Mouse (Mus musculus): ENCODE measurements around the gene Kctd20. TPM values are rescaled to one million over a fixed set of nuclear protein-coding genes. Genes with fewer than 3 reads are reported as not detected.

Gene Kctd20
- 10 to 100 TPM; 36.8 to 39.4 TPM for total RNA-seq (2021)
- long read RNA-seq, experiment 1, full-length matches to known transcripts = 49 of 59 reads
- long read RNA-seq, experiment 1, partial matches to known transcripts = 4 of 59 reads
- long read RNA-seq, experiment 1, other reads (novel, unspliced or antisense) = 6 of 59 reads
- long read RNA-seq, experiment 2, full-length matches to known transcripts = 62 of 66 reads
- long read RNA-seq, experiment 2, partial matches to known transcripts = 1 of 66 reads
- long read RNA-seq, experiment 2, other reads (novel, unspliced or antisense) = 3 of 66 reads

DNA sequence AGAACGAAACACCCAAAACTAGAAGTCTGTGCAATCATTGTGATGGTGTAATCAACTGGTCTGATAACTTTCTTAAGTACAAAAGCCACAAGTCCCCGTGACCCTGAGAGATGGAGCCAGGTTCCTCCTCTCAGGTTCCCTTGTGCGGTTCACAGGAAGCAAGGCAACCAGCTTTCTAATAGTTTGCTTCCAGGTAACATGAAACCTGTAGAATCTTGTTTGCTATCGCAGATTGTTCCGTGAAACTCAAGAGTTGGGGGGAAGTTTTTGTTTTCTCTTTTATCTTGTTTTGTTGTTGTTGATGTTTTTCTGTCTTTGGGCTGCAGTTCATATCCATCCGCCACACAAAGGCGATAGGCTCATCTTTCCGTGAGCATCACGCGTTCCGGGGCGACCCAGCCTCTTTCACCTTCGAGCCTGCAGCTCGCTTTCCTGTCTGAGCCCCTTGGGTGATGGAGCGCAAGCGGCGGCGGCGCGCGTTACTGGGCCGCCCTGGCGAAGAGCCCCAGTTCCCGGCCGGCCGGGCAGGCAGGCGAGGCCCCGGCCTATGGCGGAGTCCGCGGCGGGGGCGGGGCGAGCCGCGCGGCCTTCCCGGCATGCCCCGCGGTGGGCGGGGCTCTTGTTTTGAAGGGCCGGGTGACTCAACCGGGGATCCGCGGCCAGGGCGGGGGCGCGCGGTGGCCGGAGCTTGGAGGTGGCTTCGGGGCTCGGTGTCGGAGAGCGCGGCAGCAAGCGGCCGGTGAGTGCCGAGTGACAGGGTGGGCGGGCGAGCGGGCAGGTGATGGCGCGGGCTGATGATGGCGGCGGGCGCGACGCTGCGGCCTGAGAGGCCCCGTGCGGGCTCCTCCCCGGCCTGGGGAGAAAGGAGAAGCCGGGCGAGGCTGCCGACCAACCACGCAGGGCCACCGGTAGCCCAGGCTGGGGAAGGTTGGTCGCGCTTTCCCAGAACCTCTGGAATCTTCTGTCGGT, at the start of gene Kctd20:
Kctd20 (plus strand) TSS at position 120 of the 969 bp plus-strand sequence.
- DNase-seq = peak; percentile 93
- intact Hi-C loops (cut with DNase I; ENCODE audit: low total_unique reads) = no loop called here

DNA sequence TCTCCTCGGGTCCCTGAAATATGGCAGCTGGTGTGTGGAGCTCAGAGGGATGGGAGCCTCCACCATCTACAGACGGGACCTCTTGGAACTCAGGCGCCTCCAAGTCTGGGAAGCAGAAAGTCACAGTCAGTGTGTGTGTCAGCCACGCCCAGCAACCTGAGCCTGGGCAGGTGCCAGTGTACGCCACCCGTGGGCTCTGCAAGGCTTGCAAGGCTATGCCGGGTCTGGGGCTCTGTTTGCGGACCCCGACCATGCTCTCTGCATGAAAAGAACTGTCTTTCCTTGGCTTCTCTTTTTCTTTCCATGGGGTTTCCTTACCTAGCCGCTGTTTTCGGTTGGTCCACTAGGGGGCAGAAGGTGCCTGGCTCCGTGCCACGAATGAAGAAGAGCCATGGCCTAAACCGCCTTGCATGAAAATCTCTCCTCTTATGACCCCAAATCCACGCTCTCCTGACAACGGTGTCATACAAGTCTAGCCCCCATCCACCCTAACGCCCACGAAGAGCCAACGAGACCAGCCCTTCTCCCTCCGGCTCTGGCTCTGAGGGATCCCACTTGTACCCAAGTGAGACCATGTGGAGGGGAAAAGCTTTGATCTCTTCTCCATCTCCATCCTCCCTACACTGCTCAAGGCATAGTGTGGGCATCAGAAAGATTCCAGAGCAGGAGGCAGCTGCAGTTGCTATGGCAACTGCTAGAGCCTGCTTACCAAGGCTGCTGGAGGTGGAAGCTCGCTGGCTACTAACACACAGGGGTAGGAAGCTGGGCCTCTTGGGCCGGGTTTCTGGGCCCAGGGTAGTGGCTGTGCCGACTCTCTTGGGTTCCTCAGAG, 47.0 kb upstream of the Kctd20 start:
- intact Hi-C loops (cut with DNase I; ENCODE audit: low total_unique reads) = no loop called here
- DNase-seq = peak; percentile 69

DNA sequence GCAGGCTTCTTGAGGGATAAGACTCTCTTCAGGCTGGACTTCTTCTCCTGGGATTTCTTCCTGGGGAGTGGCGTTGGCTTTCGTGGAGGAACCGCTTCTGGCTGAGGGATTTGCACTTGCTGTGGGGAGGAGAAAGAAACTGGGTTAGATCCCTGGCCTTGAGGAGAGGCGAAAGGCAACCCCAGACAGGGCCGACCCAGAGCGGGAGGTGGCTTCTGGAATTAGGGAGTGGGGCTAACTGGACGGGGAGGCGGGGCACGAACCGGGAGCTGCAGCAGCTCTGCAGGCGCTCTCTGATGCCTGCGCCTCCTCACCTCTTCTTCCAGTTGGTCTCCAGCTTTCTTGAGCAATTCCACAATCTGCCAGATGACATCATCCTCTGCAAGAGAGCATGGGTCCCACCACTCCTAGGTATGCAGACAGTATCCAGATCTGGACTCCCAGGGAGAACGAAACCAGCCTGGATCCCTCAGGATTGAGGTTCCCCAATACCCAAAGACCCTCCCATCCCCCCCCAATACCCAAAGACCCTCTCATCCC, 46.3 kb upstream of the Kctd20 start:
- intact Hi-C loops (cut with DNase I; ENCODE audit: low total_unique reads) = no loop called here
- no peak for DNase-seq

DNA sequence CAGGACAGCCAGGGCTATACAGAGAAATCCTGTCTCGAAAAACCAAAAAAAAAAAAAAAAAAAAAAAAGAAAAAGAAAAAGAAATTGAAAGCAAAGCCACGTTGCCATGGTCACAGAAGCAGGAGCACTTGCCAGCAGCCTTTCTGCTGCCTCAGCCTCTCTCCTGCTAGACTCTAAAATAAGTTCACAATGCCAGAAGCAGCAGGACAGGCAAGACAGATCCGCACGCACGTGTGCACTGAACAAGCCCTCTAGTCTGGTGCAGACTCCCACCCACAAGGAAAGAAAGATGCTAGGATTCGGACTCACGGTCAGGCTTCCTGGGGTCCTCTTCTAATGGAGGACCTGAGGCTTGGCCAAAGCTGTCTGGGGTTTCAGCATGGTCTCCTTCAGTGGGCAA, 43.8 kb upstream of the Kctd20 start:
- no peak for DNase-seq
- intact Hi-C loops (cut with DNase I; ENCODE audit: low total_unique reads) = no loop called here

DNA sequence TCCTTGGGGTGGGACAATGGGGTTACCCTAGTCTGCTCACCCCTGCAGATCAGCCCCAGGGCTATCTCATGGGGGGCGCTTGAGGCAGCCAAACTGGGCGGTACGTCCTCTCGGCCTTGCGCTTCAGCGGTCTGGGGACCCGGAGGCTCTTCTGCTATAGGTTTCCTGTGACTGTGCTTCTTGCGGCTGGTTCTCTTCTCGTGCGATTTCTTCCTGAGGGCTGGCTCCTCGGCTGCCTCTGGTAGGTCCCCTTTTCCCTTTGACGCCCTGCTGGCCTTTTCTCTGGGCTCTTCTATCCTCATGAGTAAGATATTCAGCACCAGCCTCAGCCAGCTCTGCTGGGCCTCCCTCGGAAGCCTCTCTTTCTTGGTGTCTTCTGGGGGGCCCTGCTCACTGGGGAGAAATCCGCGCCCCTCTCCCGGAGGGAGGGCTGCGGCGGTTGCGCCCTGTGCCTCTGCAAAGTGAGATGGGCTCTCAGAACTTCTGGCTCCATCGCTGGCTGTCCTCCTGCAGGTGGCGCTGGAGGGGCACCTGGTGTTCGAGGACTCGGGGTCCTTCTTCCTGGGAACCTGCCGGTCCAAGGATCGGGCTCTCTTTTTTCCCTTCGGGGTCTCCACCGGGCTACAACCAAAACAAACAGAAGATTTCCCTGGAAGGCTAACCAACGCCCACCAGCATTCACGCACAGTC, 42.4 kb upstream of the Kctd20 start:
- DNase-seq = peak; percentile 57
- intact Hi-C loops (cut with DNase I; ENCODE audit: low total_unique reads) = no loop called here

DNA sequence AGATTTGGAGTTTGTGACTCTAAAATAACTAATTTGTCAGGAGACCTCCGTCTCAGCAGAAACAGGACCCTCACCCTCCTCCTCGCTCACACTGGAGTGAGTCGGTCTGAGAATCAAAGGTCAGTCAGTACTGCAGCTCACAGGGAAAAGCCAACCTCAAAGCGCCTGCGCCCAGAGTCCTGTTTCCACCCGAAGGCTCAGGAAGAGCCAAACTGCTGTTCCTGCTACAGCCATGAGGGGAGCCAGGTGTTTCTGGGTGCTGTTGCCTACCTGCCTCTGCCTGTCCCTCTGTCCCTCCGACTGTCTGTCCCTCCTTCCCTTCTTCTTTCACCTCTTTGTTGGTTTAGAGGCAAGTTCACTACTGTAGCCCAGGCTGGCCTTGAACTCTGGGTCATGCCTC, 41.6 kb upstream of the Kctd20 start:
- no peak for DNase-seq
- intact Hi-C loops (cut with DNase I; ENCODE audit: low total_unique reads) = no loop called here

DNA sequence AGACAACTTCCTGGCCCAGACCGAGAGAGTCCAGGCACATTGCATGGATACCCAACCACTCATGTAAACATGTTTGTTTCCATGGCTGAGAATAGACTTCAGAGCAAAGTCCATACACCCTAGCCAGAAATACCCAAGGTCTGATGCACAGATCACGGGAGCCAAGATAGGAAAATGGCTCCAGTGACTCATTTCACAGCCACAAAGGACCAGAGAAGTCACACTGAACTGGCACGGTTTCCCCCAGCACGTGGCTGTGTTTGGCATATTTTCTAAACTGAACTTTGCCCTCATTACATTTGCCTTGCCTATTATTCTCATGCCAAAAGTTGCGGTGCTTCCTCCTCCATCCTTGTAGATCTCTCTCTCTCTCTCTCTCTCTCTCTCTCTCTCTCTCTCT, 38.5 kb upstream of the Kctd20 start:
- DNase-seq = no peak
- intact Hi-C loops (cut with DNase I; ENCODE audit: low total_unique reads) = no loop called here

DNA sequence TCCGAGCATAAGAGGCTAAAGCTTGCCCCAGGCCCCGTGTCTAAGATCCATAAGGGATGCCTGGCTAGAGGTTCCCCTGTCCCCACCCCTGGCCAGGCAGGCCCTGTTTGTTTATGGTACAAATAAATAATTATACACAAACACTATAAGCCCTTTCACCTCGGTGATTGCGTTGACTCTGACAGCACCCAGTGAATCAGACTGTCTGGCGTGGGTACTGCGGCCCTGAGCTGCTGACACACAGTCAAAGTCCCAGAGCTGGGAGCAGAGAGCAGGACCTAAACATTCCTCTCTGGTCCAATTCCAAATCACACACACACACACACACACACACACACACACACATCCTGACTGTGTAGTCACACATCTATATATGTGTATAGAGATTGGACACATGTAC, 37.8 kb upstream of the Kctd20 start:
- intact Hi-C loops (cut with DNase I; ENCODE audit: low total_unique reads) = no loop called here
- DNase-seq = no peak

DNA sequence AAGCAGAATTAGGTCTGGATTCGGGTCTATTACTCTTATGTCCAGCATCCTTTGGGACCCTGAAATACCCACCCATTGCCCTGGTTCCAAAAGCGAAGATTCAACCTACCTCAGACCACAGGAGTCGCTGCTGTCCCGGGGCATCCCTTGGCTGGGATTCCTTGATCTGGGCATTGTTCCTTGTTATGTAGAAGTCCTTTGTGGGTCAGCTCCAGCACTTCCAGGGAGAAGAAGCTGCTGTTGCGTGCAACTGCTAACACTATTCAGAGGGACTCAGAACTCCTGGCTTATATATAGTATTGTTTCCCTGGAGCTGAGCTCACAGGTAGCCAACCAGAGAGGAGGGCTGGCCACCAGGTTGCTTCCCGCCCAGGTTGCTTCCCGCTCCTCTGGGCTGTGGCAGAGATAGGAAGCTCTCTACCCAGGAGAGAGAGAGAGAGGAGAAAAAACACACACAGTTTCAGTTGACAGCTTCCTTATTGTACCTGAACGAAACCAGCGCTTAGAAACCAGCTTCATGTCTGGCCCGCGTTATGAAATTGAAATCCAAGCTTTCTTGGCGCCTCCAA, 36.6 kb upstream of the Kctd20 start, which contains the start of gene 4930539E08Rik:
4930539E08Rik (minus strand) TSS at position 265 of the 569 bp plus-strand sequence.
- DNase-seq = no peak
- intact Hi-C loops (cut with DNase I; ENCODE audit: low total_unique reads) = no loop called here

DNA sequence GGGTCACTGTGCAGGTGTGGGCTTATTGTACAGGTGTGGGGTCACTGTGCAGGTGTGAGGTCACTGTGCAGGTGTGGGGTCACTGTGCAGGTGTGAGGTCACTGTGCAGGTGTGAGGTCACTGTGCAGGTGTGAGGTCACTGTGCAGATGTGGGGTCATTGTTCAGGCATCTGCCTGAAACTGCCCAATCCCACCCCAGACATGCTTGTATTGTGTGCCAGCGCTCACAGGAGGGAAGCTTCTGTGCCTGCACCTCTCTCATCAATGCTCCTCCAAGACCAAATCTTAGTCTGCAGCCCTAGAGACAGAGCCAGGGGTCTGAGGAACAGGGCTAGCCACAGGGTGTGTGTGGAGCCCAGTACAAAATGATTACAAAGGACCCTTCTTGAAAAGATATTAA, 35.2 kb upstream of the Kctd20 start:
- no peak for DNase-seq
- intact Hi-C loops (cut with DNase I; ENCODE audit: low total_unique reads) = no loop called here

DNA sequence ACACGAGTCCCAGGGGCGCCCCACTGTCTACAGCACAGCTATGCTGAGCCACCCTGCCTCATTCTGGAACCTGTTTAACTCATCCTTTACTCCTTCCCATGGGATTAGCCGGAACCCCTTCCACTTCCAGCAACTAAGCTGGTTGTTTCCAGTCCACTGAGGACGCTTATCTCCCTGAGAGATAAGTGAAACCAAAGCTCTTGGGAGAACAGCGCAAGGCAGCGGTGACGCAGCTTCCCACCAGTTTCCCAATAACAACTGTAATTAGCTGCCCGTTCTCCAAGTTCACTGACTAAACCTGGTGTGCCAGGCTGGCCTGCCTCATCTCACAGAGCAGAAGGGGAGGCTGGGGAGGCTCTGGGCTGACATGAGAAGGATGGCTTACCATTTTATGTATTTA, 30.7 kb upstream of the Kctd20 start:
- intact Hi-C loops (cut with DNase I; ENCODE audit: low total_unique reads) = loop anchor here (5.0 kb wide), 1 partner anchor 34 kb away; no protein-coding TSS in a partner anchor
- DNase-seq = no peak

DNA sequence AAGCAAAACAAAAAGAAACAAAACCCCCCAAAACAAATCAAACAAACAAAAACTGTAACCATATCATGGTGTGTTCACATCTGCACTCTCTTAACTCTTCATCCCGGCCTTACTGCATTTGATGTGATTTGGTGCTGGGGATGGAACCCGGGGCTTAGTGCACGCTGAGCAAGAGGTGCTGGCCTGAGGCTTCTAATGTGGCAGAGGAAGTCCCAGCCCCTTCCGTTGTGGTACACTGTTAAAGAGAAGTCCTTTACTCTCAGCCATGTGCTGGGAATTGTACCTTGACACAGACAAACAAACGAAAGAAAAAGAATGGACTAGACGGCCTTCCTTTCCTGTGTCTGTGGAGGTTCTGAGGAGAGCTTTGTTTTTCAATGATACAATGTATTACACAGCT, 29.7 kb upstream of the Kctd20 start:
- intact Hi-C loops (cut with DNase I; ENCODE audit: low total_unique reads) = loop anchor here (5.0 kb wide), 1 partner anchor 35 kb away; no protein-coding TSS in a partner anchor
- no peak for DNase-seq

DNA sequence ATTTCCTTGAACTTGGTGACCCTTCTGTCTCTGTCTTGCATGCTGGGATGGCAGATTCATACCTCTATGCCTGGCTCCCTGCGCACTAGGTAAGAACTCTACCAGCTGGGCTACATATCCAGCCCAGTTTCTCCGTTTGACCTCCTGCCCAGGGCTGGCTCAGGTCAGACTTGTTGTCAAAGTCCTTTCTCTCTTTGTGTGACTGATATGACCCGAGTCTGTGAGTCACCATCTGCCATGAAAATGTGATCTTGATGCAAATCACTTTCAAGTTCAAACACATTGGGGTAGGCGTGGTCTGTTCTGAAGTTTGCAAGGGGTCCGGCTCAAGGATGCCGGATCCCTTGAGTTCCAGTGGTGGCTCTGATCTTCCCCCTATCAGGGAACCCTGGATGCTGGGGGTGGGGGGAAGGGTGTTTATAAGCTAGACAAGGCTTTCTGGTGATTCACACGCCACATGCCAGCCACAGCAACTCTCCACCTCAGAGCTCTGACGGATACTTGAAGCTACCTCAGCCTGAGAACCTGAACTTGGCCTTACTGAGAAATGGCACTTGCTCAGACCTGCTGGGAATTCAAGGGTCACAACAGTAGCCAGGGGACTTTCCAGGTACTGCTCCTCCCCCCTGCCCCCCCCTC, 26.7 kb upstream of the Kctd20 start:
- no peak for DNase-seq
- intact Hi-C loops (cut with DNase I; ENCODE audit: low total_unique reads) = loop anchor here (5.0 kb wide), 2 partner anchors 38 to 163 kb away; no protein-coding TSS in a partner anchor

DNA sequence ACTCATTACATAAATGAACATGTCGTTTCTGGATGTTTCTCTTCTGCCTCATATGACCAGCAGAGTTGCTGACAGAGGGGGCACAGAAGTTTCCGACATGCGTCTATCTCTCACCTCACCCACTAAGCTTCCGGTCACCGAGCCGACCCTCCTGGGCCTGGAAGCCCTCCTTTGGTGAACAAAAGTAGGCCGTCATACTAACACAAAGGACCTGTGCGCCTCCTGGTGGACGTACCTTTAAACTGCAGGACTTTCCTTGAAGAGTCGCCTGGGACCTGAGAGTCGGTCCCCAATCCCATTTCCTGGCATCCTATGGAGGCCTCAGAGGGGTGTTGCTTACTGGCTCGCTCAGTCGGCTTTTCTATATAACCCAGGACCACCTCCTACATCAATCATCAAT, 25.4 kb upstream of the Kctd20 start:
- intact Hi-C loops (cut with DNase I; ENCODE audit: low total_unique reads) = loop anchor here (5.0 kb wide), 1 partner anchor 164 kb away; no protein-coding TSS in a partner anchor
- peak; percentile 77 for DNase-seq

DNA sequence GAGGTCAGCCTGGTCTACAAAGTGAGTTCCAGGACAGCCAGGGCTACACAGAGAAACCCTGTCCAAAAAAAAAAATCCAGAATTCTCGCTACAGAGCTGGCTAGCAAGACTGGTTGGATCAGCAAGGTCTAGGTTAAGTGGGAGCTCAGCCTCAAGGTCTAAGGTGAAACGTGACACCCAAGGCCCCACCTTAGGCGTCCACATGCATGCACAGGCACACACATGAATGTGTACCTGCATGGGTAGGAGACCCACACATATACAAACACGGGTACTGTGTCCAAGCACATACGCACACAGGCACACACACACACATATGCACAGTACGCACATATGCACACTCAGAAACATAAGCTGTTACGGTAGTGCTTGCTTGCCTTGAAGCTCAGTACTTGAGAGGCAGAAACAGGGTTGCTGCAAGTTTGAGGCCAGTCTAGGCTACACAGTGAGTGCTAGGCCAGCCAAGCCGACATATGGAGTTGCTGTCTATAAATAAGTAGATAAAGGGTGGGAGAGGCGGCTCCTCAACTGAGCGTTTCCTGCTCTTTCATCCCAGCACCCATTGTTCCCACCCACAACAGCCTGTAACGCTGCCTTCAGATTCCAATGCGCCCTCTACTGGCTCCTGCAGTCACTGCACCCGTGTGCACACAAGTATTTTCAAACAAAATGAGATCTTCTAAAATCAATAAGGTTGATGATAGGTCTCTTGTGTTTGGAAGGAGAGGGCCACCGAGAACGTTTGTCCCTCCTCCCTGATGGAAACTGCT, 24.7 kb upstream of the Kctd20 start:
- DNase-seq = peak; percentile 39
- intact Hi-C loops (cut with DNase I; ENCODE audit: low total_unique reads) = loop anchor here (5.0 kb wide), 1 partner anchor 165 kb away; no protein-coding TSS in a partner anchor

DNA sequence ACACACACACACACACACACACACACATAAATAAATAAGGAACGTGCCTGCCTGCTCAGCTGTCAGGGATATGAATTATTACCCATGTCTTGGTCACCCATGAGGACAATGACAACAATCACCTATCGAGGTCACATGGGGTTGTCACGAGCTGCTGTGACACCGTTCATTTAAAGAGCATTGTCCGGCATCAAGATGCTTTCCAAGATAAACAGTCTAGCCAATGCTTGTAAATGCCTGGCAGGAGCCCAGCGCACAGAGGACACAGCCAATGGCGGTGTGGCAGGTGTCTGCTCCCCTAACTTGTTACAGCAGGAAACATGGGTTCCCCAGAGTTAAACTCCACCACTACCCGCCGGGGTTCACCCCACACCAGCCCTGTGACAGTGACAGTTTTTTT, 23.7 kb upstream of the Kctd20 start:
- intact Hi-C loops (cut with DNase I; ENCODE audit: low total_unique reads) = loop anchor here (5.0 kb wide), 1 partner anchor 166 kb away; no protein-coding TSS in a partner anchor
- DNase-seq = no peak

DNA sequence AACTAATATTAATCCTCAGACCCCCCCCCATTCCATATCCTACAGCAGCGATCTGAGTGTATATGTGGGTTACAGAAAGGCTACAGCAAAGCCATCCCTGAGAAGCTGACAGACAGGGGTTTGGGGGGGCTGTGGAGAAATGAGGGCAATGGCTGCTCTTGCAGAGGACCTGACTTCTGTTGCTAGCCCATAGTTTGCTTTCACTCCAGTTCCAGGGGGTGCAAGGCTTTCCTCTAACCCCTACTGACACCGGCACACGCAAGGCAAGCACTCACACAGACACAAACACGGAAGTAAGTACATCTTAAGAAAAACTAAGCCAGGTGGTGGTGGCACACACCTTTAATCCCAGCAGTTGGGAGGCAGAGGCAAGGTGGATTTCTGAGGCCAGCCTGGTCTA, 22.4 kb upstream of the Kctd20 start:
- intact Hi-C loops (cut with DNase I; ENCODE audit: low total_unique reads) = loop anchor here (5.0 kb wide), 1 partner anchor 167 kb away; no protein-coding TSS in a partner anchor
- no peak for DNase-seq

Measured in gastrocnemius, postnatal 14 days (tissue).